Mouse (Mus musculus): ENCODE data around the gene Dnmt1. TPM values are rescaled to one million over a fixed set of nuclear protein-coding genes. Genes with fewer than 3 reads are reported as not detected.

Dnmt1 gene
- polyA plus RNA-seq, 1 experiment from 2014 or later = 75.2 TPM

- H3K4me2 ChIP-seq (replicated peaks) = no peak overlapping the region
- 67% methylated on average over 23 of the region's 23 CpGs for WGBS
- no peak for ATAC-seq
- H3K4me1 ChIP-seq (replicated peaks) = peaks cover 8% of the 10 kb centered on the region
- H3K27me3 ChIP-seq = peaks cover 11% of the 10 kb centered on the region
- H3K9me3 ChIP-seq = no peaks in the 10 kb centered on the region
- no peaks in the 10 kb centered on the region for H3K36me3 ChIP-seq
- H3K4me3 ChIP-seq (replicated peaks) = no peak overlapping the region
- H3K9ac ChIP-seq (replicated peaks) = 0 out of 2 replicates have a peak overlapping the region, but pooled peaks have one; percentile 23
- H3K27ac ChIP-seq = no peak overlapping the region
These were observed 84.5 kb downstream of the Dnmt1 start for GRCm38 (mm10) chr9:20875021-20875790.

GRCm38 (mm10) chr9:20873521-20873920, 86.2 kb downstream of the Dnmt1 start:
- 89% methylated on average over 12 of the region's 12 CpGs for WGBS
- no peak for ATAC-seq
- peaks cover 28% of the 10 kb centered on the region for H3K27me3 ChIP-seq

GRCm38 (mm10) chr9:20872991-20873390, 86.7 kb downstream of the Dnmt1 start:
- WGBS = 95% methylated on average over 10 of the region's 10 CpGs
- no peaks in the 10 kb centered on the region for H3K9me3 ChIP-seq
- no peak overlapping the region for H3K9ac ChIP-seq (replicated peaks)
- H3K4me1 ChIP-seq (replicated peaks) = peaks cover 5% of the 10 kb centered on the region
- H3K4me2 ChIP-seq (replicated peaks) = no peak overlapping the region
- no peaks in the 10 kb centered on the region for H3K36me3 ChIP-seq
- no peak overlapping the region for H3K4me3 ChIP-seq (replicated peaks)
- no peak for ATAC-seq
- H3K27ac ChIP-seq = no peak overlapping the region
- H3K27me3 ChIP-seq = peaks cover 33% of the 10 kb centered on the region

More at GRCm38 (mm10) chr9:20873521-20873920, 86.2 kb downstream of the Dnmt1 start:
- Histone ChIP-seq H3K4me1 (replicated peaks) (peaks cover 5% of the 10 kb centered on the region), H3K9ac (replicated peaks) (no peak overlapping the region), H3K4me3 (replicated peaks) (no peak overlapping the region), H3K4me2 (replicated peaks) (no peak overlapping the region), H3K27ac (no peak overlapping the region), H3K36me3 (no peaks in the 10 kb centered on the region), H3K9me3 (no peaks in the 10 kb centered on the region)

GRCm38 (mm10) chr9:20870211-20871173, 89.2 kb downstream of the Dnmt1 start:
- Histone ChIP-seq H3K27me3 (peaks cover 51% of the 10 kb centered on the region), H3K36me3 (no peaks in the 10 kb centered on the region), H3K27ac (no peak overlapping the region), H3K9ac (replicated peaks) (no peak overlapping the region), H3K9me3 (no peaks in the 10 kb centered on the region), H3K4me1 (replicated peaks) (no peaks in the 10 kb centered on the region; the same call in 1 of the 2 replicates), H3K4me2 (replicated peaks) (no peak overlapping the region), H3K4me3 (replicated peaks) (no peak overlapping the region)
- 77% methylated on average over 12 of the region's 12 CpGs for WGBS
- ATAC-seq = no peak

GRCm38 (mm10) chr9:20869246-20869645, 90.4 kb downstream of the Dnmt1 start:
- H3K9ac ChIP-seq (replicated peaks) = no peak overlapping the region
- no peaks in the 10 kb centered on the region for H3K36me3 ChIP-seq
- H3K27ac ChIP-seq = no peak overlapping the region
- H3K4me1 ChIP-seq (replicated peaks) = no peaks in the 10 kb centered on the region; the same call in 1 of the 2 replicates
- H3K27me3 ChIP-seq = peaks cover 51% of the 10 kb centered on the region
- WGBS = 6% methylated on average over 19 of the region's 19 CpGs
- peak overlapping the region; percentile 35; the same call in 1 of the 2 replicates for H3K4me2 ChIP-seq (replicated peaks)
- H3K9me3 ChIP-seq = no peaks in the 10 kb centered on the region
- no peak for ATAC-seq
- no peak overlapping the region for H3K4me3 ChIP-seq (replicated peaks)

- H3K27me3 ChIP-seq = peaks cover 51% of the 10 kb centered on the region
- ATAC-seq = no peak
These were observed 91.2 kb downstream of the Dnmt1 start, which contains the start of gene A230050P20Rik for GRCm38 (mm10) chr9:20868448-20869001. Gene A230050P20Rik, plus strand, starts transcription at chr9:20868642.

GRCm38 (mm10) chr9:20866879-20867278, 92.8 kb downstream of the Dnmt1 start:
- Histone ChIP-seq H3K4me2 (replicated peaks) (no peak overlapping the region), H3K9me3 (no peaks in the 10 kb centered on the region), H3K9ac (replicated peaks) (no peak overlapping the region), H3K27me3 (peaks cover 51% of the 10 kb centered on the region), H3K4me3 (replicated peaks) (no peak overlapping the region), H3K36me3 (no peaks in the 10 kb centered on the region), H3K4me1 (replicated peaks) (no peaks in the 10 kb centered on the region; the same call in 1 of the 2 replicates), H3K27ac (no peak overlapping the region)
- 63% methylated on average over 3 of the region's 3 CpGs for WGBS
- ATAC-seq = no peak

More at GRCm38 (mm10) chr9:20868448-20869001, 91.2 kb downstream of the Dnmt1 start, which contains the start of gene A230050P20Rik:
- Histone ChIP-seq H3K36me3 (no peaks in the 10 kb centered on the region), H3K27ac (no peak within 1 kb of the TSS), H3K4me1 (replicated peaks) (no peaks in the 10 kb centered on the region; the same call in 1 of the 2 replicates), H3K4me3 (replicated peaks) (peak within 1 kb of the TSS; percentile 20), H3K9me3 (no peaks in the 10 kb centered on the region), H3K4me2 (replicated peaks) (peak within 1 kb of the TSS; percentile 35), H3K9ac (replicated peaks) (no peak within 1 kb of the TSS)
- 14% methylated on average over 53 of the region's 53 CpGs for whole genome bisulfite sequencing

GRCm38 (mm10) chr9:20862225-20862624, 97.5 kb downstream of the Dnmt1 start:
- no peak for ATAC-seq
- 59% methylated on average over 4 of the region's 4 CpGs for WGBS
- Histone ChIP-seq H3K9me3 (no peaks in the 10 kb centered on the region), H3K4me2 (replicated peaks) (no peak overlapping the region), H3K27ac (no peak overlapping the region), H3K4me3 (replicated peaks) (no peak overlapping the region), H3K9ac (replicated peaks) (no peak overlapping the region), H3K4me1 (replicated peaks) (no peaks in the 10 kb centered on the region), H3K27me3 (peaks cover 10% of the 10 kb centered on the region), H3K36me3 (no peaks in the 10 kb centered on the region)

- no peak overlapping the region for H3K4me3 ChIP-seq (replicated peaks)
- 9% methylated on average over 4 of the region's 4 CpGs for WGBS
- no peak for ATAC-seq
These were observed 97.9 kb downstream of the Dnmt1 start for GRCm38 (mm10) chr9:20861821-20862220.

GRCm38 (mm10) chr9:20859926-20860325, 99.8 kb downstream of the Dnmt1 start:
- Histone ChIP-seq H3K9me3 (no peaks in the 10 kb centered on the region), H3K27ac (no peak overlapping the region), H3K36me3 (no peaks in the 10 kb centered on the region), H3K9ac (replicated peaks) (no peak overlapping the region), H3K4me2 (replicated peaks) (no peak overlapping the region), H3K4me3 (replicated peaks) (no peak overlapping the region), H3K4me1 (replicated peaks) (no peaks in the 10 kb centered on the region), H3K27me3 (peaks cover 5% of the 10 kb centered on the region; the same call in 1 of the 2 replicates)
- 62% methylated on average over 6 of the region's 6 CpGs for WGBS
- ATAC-seq = no peak

More at GRCm38 (mm10) chr9:20861821-20862220, 97.9 kb downstream of the Dnmt1 start:
- Histone ChIP-seq H3K27me3 (peaks cover 6% of the 10 kb centered on the region), H3K9me3 (no peaks in the 10 kb centered on the region), H3K27ac (no peak overlapping the region), H3K9ac (replicated peaks) (no peak overlapping the region), H3K36me3 (no peaks in the 10 kb centered on the region), H3K4me1 (replicated peaks) (no peaks in the 10 kb centered on the region), H3K4me2 (replicated peaks) (no peak overlapping the region)

All from midbrain, embryonic 13.5 days (tissue).